Comparison of ENCODE assay signal across 42 mouse cellular contexts in the genomic region with DNA sequence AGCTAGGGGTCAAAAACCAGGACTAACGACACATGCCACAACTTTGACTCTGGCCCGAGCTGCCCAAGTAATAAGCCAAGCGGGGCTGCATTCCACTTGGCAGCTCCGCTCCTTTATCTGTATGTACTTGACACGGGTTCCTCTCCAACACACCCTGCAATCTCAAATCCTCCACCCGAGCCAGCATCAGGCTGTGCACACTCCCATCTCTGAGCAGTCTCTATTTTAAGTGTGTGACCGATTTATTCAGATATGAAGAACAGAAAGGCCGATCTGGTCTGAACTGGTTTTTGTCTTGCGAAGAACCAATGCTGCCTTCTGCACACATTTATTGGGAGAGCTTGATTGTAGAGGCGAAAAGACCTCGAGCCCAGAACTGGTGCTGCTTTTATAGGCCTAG. TPM values are rescaled to one million over a fixed set of nuclear protein-coding genes. Genes with fewer than 3 reads are reported as not detected.
A peak's percentile ranks its signal among the peaks of the same experiment; 100 is the strongest.
DNase-seq lines count a peak whose midpoint lies in the region; ATAC-seq and TF ChIP-seq lines count a peak whose summit lies in the region.
"Had no signal": no experiment of that assay in that cellular context is flagged by ENCODE, and none has a peak within 500 bp of the region (broad histone marks: within the 10 kb centered on the region; RNA-seq: fewer than 3 reads in every experiment).

No protein-coding gene starts in this region.

- peaks cover 2% of the 10 kb centered on the region; the same call in 1 of the 2 replicates for H3K36me3 ChIP-seq in heart, adult 2 months (ENCODE audit: control insufficient read depth, insufficient read depth, low read length)
- no peaks in the 10 kb centered on the region for H3K36me3 ChIP-seq in liver, adult 2 months (ENCODE audit: control insufficient read depth, insufficient read depth, low read length)
- no peaks in the 10 kb centered on the region for H3K36me3 ChIP-seq in limb, embryonic 11.5 days (ENCODE audit: control insufficient read depth, insufficient read depth, low read length)
- H3K36me3 ChIP-seq in midbrain, embryonic 15.5 days (replicated peaks): no peaks in the 10 kb centered on the region
- H3K36me3 ChIP-seq: forebrain, embryonic 12.5 days; heart, embryonic 13.5 days; intestine, embryonic 15.5 days; limb, embryonic 15.5 days; liver, embryonic 15.5 days; lung, embryonic 15.5 days; neural tube, embryonic 12.5 days had no signal

- intact Hi-C loops in heart, adult 2 months (cut with DNase I): loop anchor here (10.0 kb wide), 1 partner anchor 223 kb away; a partner anchor contains a TSS

- TF ChIP-seq EP300 in heart, adult 2 months (IDR thresholded peaks at IDR 0.05; ENCODE audit: insufficient read depth, low read depth, low read length): 0 out of 2 replicates have a peak, but pooled peaks have one; percentile 34

- H3K9me3 ChIP-seq in limb, embryonic 11.5 days (ENCODE audit: control insufficient read depth, low read length): no peaks in the 10 kb centered on the region
- no peaks in the 10 kb centered on the region for H3K9me3 ChIP-seq in midbrain, embryonic 15.5 days
- H3K9me3 ChIP-seq: forebrain, embryonic 12.5 days; heart, embryonic 13.5 days; intestine, embryonic 15.5 days; limb, embryonic 15.5 days; liver, embryonic 15.5 days; lung, embryonic 15.5 days; neural tube, embryonic 12.5 days had no signal

- no peak overlapping the region for H3K9ac ChIP-seq in heart, adult 2 months (ENCODE audit: low read depth, low read length)
- H3K9ac ChIP-seq in liver, adult 2 months (ENCODE audit: low read depth, low read length): no peak overlapping the region
- no peak overlapping the region for H3K9ac ChIP-seq in limb, embryonic 11.5 days (ENCODE audit: low read length)
- H3K9ac ChIP-seq in midbrain, embryonic 15.5 days: no peak overlapping the region
- H3K9ac ChIP-seq: forebrain, embryonic 12.5 days; forebrain, postnatal 0 days; heart, embryonic 13.5 days; intestine, embryonic 15.5 days; limb, embryonic 15.5 days; liver, embryonic 15.5 days; lung, embryonic 15.5 days; neural tube, embryonic 12.5 days had no signal

- H3K27me3 ChIP-seq in heart, adult 2 months (ENCODE audit: control insufficient read depth, insufficient read depth, low read length): no peaks in the 10 kb centered on the region
- no peaks in the 10 kb centered on the region for H3K27me3 ChIP-seq in liver, adult 2 months (ENCODE audit: control insufficient read depth, insufficient read depth, low read length)
- H3K27me3 ChIP-seq in limb, embryonic 11.5 days (ENCODE audit: control insufficient read depth, insufficient read depth, low read length): no peaks in the 10 kb centered on the region
- no peaks in the 10 kb centered on the region for H3K27me3 ChIP-seq in midbrain, embryonic 15.5 days (replicated peaks)
- H3K27me3 ChIP-seq: forebrain, embryonic 12.5 days; heart, embryonic 13.5 days; intestine, embryonic 15.5 days; limb, embryonic 15.5 days; liver, embryonic 15.5 days; lung, embryonic 15.5 days; neural tube, embryonic 12.5 days had no signal

- H3K27ac ChIP-seq in heart, adult 2 months: peak overlapping the region; percentile 15; the same call in 1 of the 2 replicates
- H3K27ac ChIP-seq in liver, adult 2 months (replicated peaks; ENCODE audit: insufficient read depth, low read depth, low read length): no peak overlapping the region
- H3K27ac ChIP-seq in limb, embryonic 11.5 days (replicated peaks; ENCODE audit: low read depth, low read length): no peak overlapping the region
- no peak overlapping the region for H3K27ac ChIP-seq in midbrain, embryonic 15.5 days
- H3K27ac ChIP-seq: forebrain, embryonic 12.5 days; heart, embryonic 13.5 days; intestine, embryonic 15.5 days; kidney, postnatal 0 days; limb, embryonic 15.5 days; liver, embryonic 15.5 days; lung, embryonic 15.5 days; neural tube, embryonic 12.5 days had no signal

- H3K4me1 ChIP-seq in heart, adult 2 months (ENCODE audit: control insufficient read depth, insufficient read depth, low read length): peaks cover 8% of the 10 kb centered on the region
- peaks cover 9% of the 10 kb centered on the region for H3K4me1 ChIP-seq in liver, adult 2 months (ENCODE audit: control insufficient read depth, insufficient read depth, low read length)
- H3K4me1 ChIP-seq in limb, embryonic 11.5 days (ENCODE audit: control insufficient read depth, insufficient read depth, low read length): peaks cover 6% of the 10 kb centered on the region
- peaks cover 18% of the 10 kb centered on the region for H3K4me1 ChIP-seq in midbrain, embryonic 15.5 days

- peaks cover 3% of the 10 kb centered on the region; the same call in 1 of the 2 replicates for H3K79me2 ChIP-seq in heart, adult 2 months (replicated peaks; ENCODE audit: control insufficient read depth, insufficient read depth, low read length)
- peaks cover 11% of the 10 kb centered on the region; the same call in 1 of the 2 replicates for H3K79me2 ChIP-seq in liver, adult 2 months (ENCODE audit: control insufficient read depth, insufficient read depth, low read length)

- no peak for TF ChIP-seq POLR2A in heart, adult 2 months (IDR thresholded peaks at IDR 0.05; ENCODE audit: insufficient read depth, low read depth, low read length)
- no peak for TF ChIP-seq POLR2A in liver, adult 2 months (IDR thresholded peaks at IDR 0.05; ENCODE audit: extremely low read depth, insufficient read depth, low read length)

- TF ChIP-seq CTCF in heart, adult 2 months (IDR thresholded peaks at IDR 0.05): no peak
- TF ChIP-seq CTCF in liver, adult 2 months (IDR thresholded peaks at IDR 0.05; ENCODE audit: low read depth, low read length): no peak

- peak in 1 of 2 experiments; percentile 47 for DNase-seq in heart, adult 2 months
- DNase-seq in heart, postnatal 4 days: no peak
- peak; percentile 21 for DNase-seq in liver, adult 2 months (ENCODE audit: extremely low read depth, low read depth, low spot score)
- no peak for DNase-seq in liver
- DNase-seq in R1 (ENCODE audit: low read depth, low spot score): peak; percentile 57
- peak; percentile 19 for DNase-seq in limb, embryonic 11.5 days (ENCODE audit: low spot score)
- DNase-seq in ovary, postnatal 14 days (ENCODE audit: low spot score): no peak
- DNase-seq: adrenal gland, postnatal 25 days; cerebellum, adult 11-12 months; cerebellum, postnatal 10 days; forebrain, postnatal 0 days; gastrocnemius, postnatal 10 days; kidney, adult 8-10 months; kidney, postnatal 4 days; thymus, postnatal 14 days had no signal

- 61% methylated on average over 11 of the region's 11 CpGs for WGBS in heart, adult 2 months
- 92% methylated on average over 11 of the region's 11 CpGs for WGBS in liver, adult 2 months
- WGBS in limb, embryonic 11.5 days: 95% methylated on average over 11 of the region's 11 CpGs
- 95% methylated on average over 11 of the region's 11 CpGs for WGBS in midbrain, embryonic 15.5 days

- H3K4me2 ChIP-seq in limb, embryonic 11.5 days (ENCODE audit: low read depth, severe bottlenecking): no peak overlapping the region
- no peak overlapping the region for H3K4me2 ChIP-seq in midbrain, embryonic 15.5 days
- H3K4me2 ChIP-seq: forebrain, embryonic 12.5 days; heart, embryonic 13.5 days; intestine, embryonic 15.5 days; limb, embryonic 15.5 days; liver, embryonic 15.5 days; lung, embryonic 15.5 days; midbrain, embryonic 11.5 days; neural tube, embryonic 12.5 days had no signal

- no peak for ATAC-seq in limb, embryonic 11.5 days (ENCODE audit: insufficient number of reproducible peaks, low FRiP score, low TSS enrichment, low read depth)
- ATAC-seq in midbrain, embryonic 15.5 days (replicated peaks): no peak
- ATAC-seq: CD4-positive, CD25-positive, alpha-beta regulatory T cell, adult 4 months; forebrain, postnatal 0 days; hindbrain, embryonic 16.5 days; intestine, embryonic 15.5 days had no signal

- H3K4me3 ChIP-seq in heart, adult 2 months: no peak overlapping the region
- no peak overlapping the region for H3K4me3 ChIP-seq in liver, adult 2 months (ENCODE audit: insufficient read depth, low read depth, low read length)
- H3K4me3 ChIP-seq in limb, embryonic 11.5 days (ENCODE audit: low read depth, low read length): no peak overlapping the region
- H3K4me3 ChIP-seq in midbrain, embryonic 15.5 days: no peak overlapping the region
- H3K4me3 ChIP-seq: forebrain, embryonic 12.5 days; heart, embryonic 13.5 days; intestine, embryonic 15.5 days; limb, embryonic 15.5 days; liver, embryonic 15.5 days; lung, embryonic 15.5 days; myocyte; neural tube, embryonic 12.5 days had no signal

RNA-seq across cellular contexts. Expression of a gene that starts 1.5 kb away (rescaled TPM):
- total RNA-seq in heart, adult 2 months (2021): 10 to 100 TPM; 20.3 to 20.5 TPM
- polyA plus RNA-seq in heart, adult 2 months (2012; rRNA removed): 9.9 and 11.0 TPM in 2 replicates
- total RNA-seq in heart, postnatal 4 days (2021): 10 to 100 TPM; 28.9 to 30.9 TPM
- 10.4 and 12.0 TPM in 2 replicates for total RNA-seq in liver, adult 2 months (2014; rRNA removed)
- polyA plus RNA-seq in liver, adult 2 months (2012; rRNA removed): 2.8 and 3.7 TPM in 2 replicates
- 32.4 and 34.7 TPM in 2 replicates for polyA plus RNA-seq in limb, embryonic 11.5 days (2014; fragmentation: Nextera tagmentation; extraction: Ambion mirVana)
- 17.7 and 21.5 TPM in 2 replicates for polyA plus RNA-seq in midbrain, embryonic 15.5 days (2015; fragmentation: Nextera tagmentation; extraction: Ambion mirVana)

RNA-seq across cellular contexts. Expression of a gene that starts 3.5 kb away (rescaled TPM):
- total RNA-seq in heart, adult 2 months (2021): 10 to 100 TPM; 17.1 to 20.6 TPM
- 14.3 and 23.4 TPM in 2 replicates for polyA plus RNA-seq in heart, adult 2 months (2012; rRNA removed)
- total RNA-seq in heart, postnatal 4 days (2021): 10 to 100 TPM; 17.7 to 20.1 TPM
- total RNA-seq in liver, adult 2 months (2014; rRNA removed): 4.5 and 5.6 TPM in 2 replicates
- polyA plus RNA-seq in liver, adult 2 months (2012; rRNA removed): 3.9 and 5.1 TPM in 2 replicates
- 24.5 and 28.7 TPM in 2 replicates for polyA plus RNA-seq in limb, embryonic 11.5 days (2014; fragmentation: Nextera tagmentation; extraction: Ambion mirVana)
- 28.9 and 32.6 TPM in 2 replicates for polyA plus RNA-seq in midbrain, embryonic 15.5 days (2015; fragmentation: Nextera tagmentation; extraction: Ambion mirVana)

RNA-seq across cellular contexts. Expression of a gene that starts 31.7 kb away (rescaled TPM):
- total RNA-seq in heart, adult 2 months (2021): not detected
- polyA plus RNA-seq in heart, adult 2 months (2012; rRNA removed): not detected in 2 replicates
- total RNA-seq in heart, postnatal 4 days (2021): not detected
- total RNA-seq in liver, adult 2 months (2014; rRNA removed): not detected in 2 replicates
- polyA plus RNA-seq in liver, adult 2 months (2012; rRNA removed): not detected in 2 replicates
- not detected in 2 replicates for polyA plus RNA-seq in limb, embryonic 11.5 days (2014; fragmentation: Nextera tagmentation; extraction: Ambion mirVana)
- polyA plus RNA-seq in midbrain, embryonic 15.5 days (2015; fragmentation: Nextera tagmentation; extraction: Ambion mirVana): not detected in 2 replicates
- total RNA-seq: adrenal gland, adult 18-20 months; adrenal gland, postnatal 25 days; forebrain, postnatal 0 days; gastrocnemius, postnatal 10 days; layer of hippocampus, adult 8-10 months; layer of hippocampus, postnatal 25 days; left cerebral cortex, adult 8-10 months; left cerebral cortex, postnatal 36 days; megakaryocyte progenitor cell, adult 5-6 weeks; midbrain, postnatal 0 days had no signal
- polyA plus RNA-seq: CD4-positive, CD25-positive, alpha-beta regulatory T cell, adult 4 months; cortical plate, adult 2 months; embryonic facial prominence, embryonic 14.5 days; forebrain, embryonic 12.5 days; forebrain, postnatal 0 days; gonadal fat pad, adult 2 months; heart, embryonic 13.5 days; hindbrain, embryonic 11.5 days; hindbrain, embryonic 16.5 days; intestine, embryonic 15.5 days; kidney, postnatal 0 days; limb, embryonic 15.5 days; liver, embryonic 15.5 days; lung, embryonic 15.5 days; midbrain, embryonic 11.5 days; midbrain, postnatal 0 days; myocyte; neural tube, embryonic 12.5 days; stomach, embryonic 14.5 days; testis, adult 2 months; urinary bladder, adult 2 months had no signal

RNA-seq across cellular contexts. Expression of a gene that starts 50.8 kb away (rescaled TPM):
- under 1 TPM; 0.07 to 0.21 TPM for total RNA-seq in heart, adult 2 months (2021)
- polyA plus RNA-seq in heart, adult 2 months (2012; rRNA removed): 0.21 and 0.70 TPM in 2 replicates
- total RNA-seq in heart, postnatal 4 days (2021): 1 to 10 TPM in 1 of 2 experiments, under 1 TPM in 1; 0.61 to 1.3 TPM
- total RNA-seq in liver, adult 2 months (2014; rRNA removed): 6.6 and 16.9 TPM in 2 replicates
- polyA plus RNA-seq in liver, adult 2 months (2012; rRNA removed): 49.9 and 52.4 TPM in 2 replicates
- polyA plus RNA-seq in limb, embryonic 11.5 days (2014; fragmentation: Nextera tagmentation; extraction: Ambion mirVana): 3.9 and 4.4 TPM in 2 replicates
- polyA plus RNA-seq in midbrain, embryonic 15.5 days (2015; fragmentation: Nextera tagmentation; extraction: Ambion mirVana): 0.37 and 0.50 TPM in 2 replicates
- total RNA-seq: megakaryocyte progenitor cell, adult 5-6 weeks had no signal
- polyA plus RNA-seq: CD4-positive, CD25-positive, alpha-beta regulatory T cell, adult 4 months had no signal

Comparison
In these comparisons a context has a peak if more than half of its experiments do, and no peak if none do; other contexts are left out.
1. DNase-seq: peak in liver, adult 2 months (single experiment), R1 (single experiment) and limb, embryonic 11.5 days (single experiment); none in heart, postnatal 4 days (single experiment), liver (single experiment) and ovary, postnatal 14 days (single experiment).